Mouse (Mus musculus): Measurements from ENCODE around the gene Cyp2w1.

DNA sequence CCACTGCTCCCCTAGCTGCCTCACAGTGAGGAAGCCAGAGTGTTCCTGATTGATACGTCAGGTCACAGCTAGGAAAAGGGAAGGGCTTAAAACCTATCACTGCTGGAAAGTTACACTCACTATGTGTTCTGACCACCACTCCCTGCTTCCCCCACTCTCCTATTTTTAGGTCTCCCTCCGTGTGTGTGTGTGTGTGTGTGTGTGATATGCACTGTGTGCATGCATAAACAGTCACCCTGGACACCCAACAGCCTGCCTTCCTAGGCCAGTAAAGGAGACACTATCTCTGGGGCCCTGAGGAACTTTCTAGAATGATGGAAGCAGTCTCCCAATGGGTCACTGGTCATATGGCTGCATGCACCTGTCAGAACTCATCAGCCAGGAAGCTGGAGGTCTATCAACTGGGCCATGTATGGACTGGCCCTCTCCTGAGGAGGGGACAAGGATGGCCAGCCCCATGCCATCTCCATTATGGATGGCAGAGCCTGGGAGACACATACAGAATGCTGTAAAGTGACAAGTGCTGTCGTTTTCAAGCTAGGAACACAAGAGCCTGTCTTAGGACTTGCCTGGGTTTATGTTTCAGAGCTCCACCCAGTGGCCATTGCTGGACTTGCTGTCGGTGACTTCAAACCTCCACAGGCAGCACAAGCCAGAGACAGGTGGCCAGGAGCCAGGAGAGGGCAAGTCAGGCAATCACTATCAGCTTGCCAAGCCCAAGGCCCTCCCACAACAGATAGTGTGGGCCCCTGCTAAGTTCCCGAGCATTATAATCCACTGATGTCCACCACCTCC is 45.7 kb downstream of the Cyp2w1 start:
- TF ChIP-seq EP300 (IDR thresholded peaks at IDR 0.05; ENCODE audit: low read depth in 1 of 2, low read length in 2 of 2): peak in 1 of 2 experiments; percentile 63; a peak in 3 of 4 replicates
- TF ChIP-seq ZC3H11A (IDR thresholded peaks at IDR 0.05; ENCODE audit: low read depth, low read length): peak; percentile 80
- TF ChIP-seq MAZ (IDR thresholded peaks at IDR 0.05; ENCODE audit: low read depth, low read length): no peak
- TF ChIP-seq ZMIZ1 (IDR thresholded peaks at IDR 0.05; ENCODE audit: low read depth, low read length): no peak
- TF ChIP-seq GATA1 (IDR thresholded peaks at IDR 0.05; ENCODE audit: low read depth, low read length): peak; percentile 71
- no peak for TF ChIP-seq POLR2A (IDR thresholded peaks at IDR 0.05; ENCODE audit: control insufficient read depth in 1 of 2, insufficient read depth in 1 of 2, low read depth in 1 of 2, low read length in 2 of 2, poor library complexity in 1 of 2)
- no peak for TF ChIP-seq MEF2A (IDR thresholded peaks at IDR 0.05; ENCODE audit: extremely low read depth, insufficient replicate concordance, low read depth, low read length, poor library complexity, severe bottlenecking)
- peak; percentile 87 to 92 (median 88) for TF ChIP-seq CTCF (IDR thresholded peaks at IDR 0.05 in 2 of 3, conservative IDR thresholded peaks at IDR 0.05 in 1 of 3; ENCODE audit: control insufficient read depth in 1 of 3, insufficient read depth in 1 of 3, low read depth in 2 of 3, low read length in 3 of 3, poor library complexity in 1 of 3, severe bottlenecking in 1 of 3)
- no peak for TF ChIP-seq UBTF (IDR thresholded peaks at IDR 0.05; ENCODE audit: borderline replicate concordance, insufficient read depth, low read depth, low read length)
- TF ChIP-seq TCF12 (IDR thresholded peaks at IDR 0.05; ENCODE audit: low read depth, low read length): peak; percentile 51
- no peak for TF ChIP-seq NELFE (IDR thresholded peaks at IDR 0.05; ENCODE audit: low read depth, low read length)

Data from MEL (cell line).